Mouse (Mus musculus): ENCODE measurements around the gene Ccdc15. TPM values are rescaled to one million over a fixed set of nuclear protein-coding genes. Genes with fewer than 3 reads are reported as not detected.

The Ccdc15 gene
- polyA plus RNA-seq, 2 experiments, result 3.3 to 6.4 TPM

DNA sequence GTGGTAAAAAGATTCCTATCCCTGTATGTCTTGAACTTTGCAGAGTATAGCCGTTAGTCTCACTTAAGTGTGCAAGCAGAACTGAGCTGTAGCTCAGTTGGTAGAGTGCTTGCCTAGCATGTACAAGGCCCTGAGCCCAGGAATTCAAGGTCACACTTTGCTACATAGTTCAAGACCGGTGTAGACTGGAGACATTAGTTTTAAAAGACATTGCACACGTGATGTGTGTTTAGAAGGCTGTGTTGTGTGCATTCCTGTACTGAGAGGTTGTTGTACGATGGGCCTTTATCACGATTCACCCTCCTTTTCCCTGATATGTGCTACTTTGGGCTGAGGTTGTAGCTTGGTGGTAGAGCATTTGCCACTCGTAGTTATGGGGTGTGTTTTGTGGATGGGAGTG lies 97.6 kb downstream of the Ccdc15 start:
- DNase-seq (ENCODE audit: low spot score), result no peak
- Histone ChIP-seq H3K36me3 (ENCODE audit: control insufficient read depth, insufficient read depth, low read length) (no peaks in the 10 kb centered on the region), H3K9me3 (ENCODE audit: control insufficient read depth, low read length) (no peaks in the 10 kb centered on the region), H3K4me1 (ENCODE audit: control insufficient read depth, insufficient read depth, low read length) (0 out of 2 replicates have a peak, but pooled peaks cover 2% of the 10 kb centered on the region), H3K9ac (ENCODE audit: low read depth, low read length, severe bottlenecking) (no peak overlapping the region), H3K27ac (replicated peaks; ENCODE audit: low read depth, low read length) (no peak overlapping the region), H3K4me2 (replicated peaks; ENCODE audit: low read depth, low read length, severe bottlenecking) (no peak overlapping the region), H3K27me3 (ENCODE audit: control insufficient read depth, insufficient read depth, low read length) (no peaks in the 10 kb centered on the region), H3K4me3 (replicated peaks; ENCODE audit: low read length) (no peak overlapping the region)
- no peak for TF ChIP-seq POLR2A (IDR thresholded peaks at IDR 0.05; ENCODE audit: borderline replicate concordance, extremely low read depth, insufficient read depth, insufficient read length)
- 85% methylated on average over 6 of the region's 6 CpGs for WGBS
- ATAC-seq (ENCODE audit: low FRiP score, low read depth), result no peak

DNA sequence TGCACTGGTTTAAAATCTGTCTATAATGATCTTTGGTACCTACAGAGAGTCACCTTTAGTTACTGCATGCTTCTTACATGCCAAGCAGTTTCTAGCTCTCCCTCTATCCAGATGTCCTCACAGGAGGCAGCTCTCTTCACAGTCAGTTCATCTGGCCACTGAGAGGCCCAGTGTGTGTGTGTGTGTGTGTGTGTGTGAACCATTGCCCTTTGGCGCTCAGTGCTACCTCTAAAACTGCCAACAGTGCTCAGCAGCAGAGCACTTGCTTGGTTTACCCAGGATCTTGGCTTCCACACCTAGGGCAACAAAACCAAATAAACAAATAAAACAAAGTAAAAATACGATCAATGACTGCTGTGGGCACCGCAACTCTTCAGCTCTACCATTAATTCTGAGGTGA lies 98.3 kb downstream of the Ccdc15 start:
- ATAC-seq (ENCODE audit: low FRiP score, low read depth), result no peak
- H3K4me2 ChIP-seq (replicated peaks; ENCODE audit: low read depth, low read length, severe bottlenecking), result no peak overlapping the region
- H3K27me3 ChIP-seq (ENCODE audit: control insufficient read depth, insufficient read depth, low read length), result no peaks in the 10 kb centered on the region
- no peak for TF ChIP-seq POLR2A (IDR thresholded peaks at IDR 0.05; ENCODE audit: borderline replicate concordance, extremely low read depth, insufficient read depth, insufficient read length)
- 82% methylated on average over 3 of the region's 3 CpGs for WGBS
- H3K27ac ChIP-seq (replicated peaks; ENCODE audit: low read depth, low read length), result no peak overlapping the region
- DNase-seq (ENCODE audit: low spot score), result no peak
- H3K4me3 ChIP-seq (replicated peaks; ENCODE audit: low read length), result no peak overlapping the region
- no peaks in the 10 kb centered on the region for H3K9me3 ChIP-seq (ENCODE audit: control insufficient read depth, low read length)
- no peak overlapping the region for H3K9ac ChIP-seq (ENCODE audit: low read depth, low read length, severe bottlenecking)
- no peaks in the 10 kb centered on the region for H3K36me3 ChIP-seq (ENCODE audit: control insufficient read depth, insufficient read depth, low read length)
- H3K4me1 ChIP-seq (ENCODE audit: control insufficient read depth, insufficient read depth, low read length), result no peaks in the 10 kb centered on the region

GRCm38 (mm10) chr9:37248381-37248906 lies 99.8 kb downstream of the Ccdc15 start:
- H3K27me3 ChIP-seq (ENCODE audit: control insufficient read depth, insufficient read depth, low read length), result no peaks in the 10 kb centered on the region
- H3K27ac ChIP-seq (replicated peaks; ENCODE audit: low read depth, low read length), result no peak overlapping the region
- 33% methylated on average over 3 of the region's 3 CpGs for whole genome bisulfite sequencing
- no peak overlapping the region for H3K9ac ChIP-seq (ENCODE audit: low read depth, low read length, severe bottlenecking)
- DNase-seq (ENCODE audit: low spot score) (no peak), ATAC-seq (ENCODE audit: low FRiP score, low read depth) (no peak)
- no peaks in the 10 kb centered on the region for H3K36me3 ChIP-seq (ENCODE audit: control insufficient read depth, insufficient read depth, low read length)
- H3K4me3 ChIP-seq (replicated peaks; ENCODE audit: low read length), result no peak overlapping the region
- H3K4me2 ChIP-seq (replicated peaks; ENCODE audit: low read depth, low read length, severe bottlenecking), result no peak overlapping the region
- TF ChIP-seq POLR2A (IDR thresholded peaks at IDR 0.05; ENCODE audit: borderline replicate concordance, extremely low read depth, insufficient read depth, insufficient read length), result no peak
- H3K9me3 ChIP-seq (ENCODE audit: control insufficient read depth, low read length), result no peaks in the 10 kb centered on the region
- H3K4me1 ChIP-seq (ENCODE audit: control insufficient read depth, insufficient read depth, low read length), result no peaks in the 10 kb centered on the region

GRCm38 (mm10) chr9:37247429-37247828 lies 100.8 kb downstream of the Ccdc15 start:
- Histone ChIP-seq H3K9ac (ENCODE audit: low read depth, low read length, severe bottlenecking) (no peak overlapping the region), H3K4me3 (replicated peaks; ENCODE audit: low read length) (no peak overlapping the region), H3K9me3 (ENCODE audit: control insufficient read depth, low read length) (no peaks in the 10 kb centered on the region), H3K4me1 (ENCODE audit: control insufficient read depth, insufficient read depth, low read length) (no peaks in the 10 kb centered on the region), H3K27me3 (ENCODE audit: control insufficient read depth, insufficient read depth, low read length) (no peaks in the 10 kb centered on the region), H3K27ac (replicated peaks; ENCODE audit: low read depth, low read length) (no peak overlapping the region), H3K36me3 (ENCODE audit: control insufficient read depth, insufficient read depth, low read length) (no peaks in the 10 kb centered on the region), H3K4me2 (replicated peaks; ENCODE audit: low read depth, low read length, severe bottlenecking) (no peak overlapping the region)
- no peak for ATAC-seq (ENCODE audit: low FRiP score, low read depth)
- DNase-seq (ENCODE audit: low spot score), result no peak
- no peak for TF ChIP-seq POLR2A (IDR thresholded peaks at IDR 0.05; ENCODE audit: borderline replicate concordance, extremely low read depth, insufficient read depth, insufficient read length)

GRCm38 (mm10) chr9:37245810-37246209 lies 102.4 kb downstream of the Ccdc15 start:
- no peaks in the 10 kb centered on the region for H3K4me1 ChIP-seq (ENCODE audit: control insufficient read depth, insufficient read depth, low read length)
- DNase-seq (ENCODE audit: low spot score) (no peak), ATAC-seq (ENCODE audit: low FRiP score, low read depth) (no peak)
- no peak overlapping the region for H3K4me2 ChIP-seq (replicated peaks; ENCODE audit: low read depth, low read length, severe bottlenecking)
- TF ChIP-seq POLR2A (IDR thresholded peaks at IDR 0.05; ENCODE audit: borderline replicate concordance, extremely low read depth, insufficient read depth, insufficient read length), result no peak
- no peaks in the 10 kb centered on the region for H3K9me3 ChIP-seq (ENCODE audit: control insufficient read depth, low read length)
- no peaks in the 10 kb centered on the region for H3K36me3 ChIP-seq (ENCODE audit: control insufficient read depth, insufficient read depth, low read length)
- no peak overlapping the region for H3K27ac ChIP-seq (replicated peaks; ENCODE audit: low read depth, low read length)
- 91% methylated on average over 1 of the region's 1 CpGs for WGBS
- no peaks in the 10 kb centered on the region for H3K27me3 ChIP-seq (ENCODE audit: control insufficient read depth, insufficient read depth, low read length)
- H3K9ac ChIP-seq (ENCODE audit: low read depth, low read length, severe bottlenecking), result no peak overlapping the region
- H3K4me3 ChIP-seq (replicated peaks; ENCODE audit: low read length), result no peak overlapping the region

DNA sequence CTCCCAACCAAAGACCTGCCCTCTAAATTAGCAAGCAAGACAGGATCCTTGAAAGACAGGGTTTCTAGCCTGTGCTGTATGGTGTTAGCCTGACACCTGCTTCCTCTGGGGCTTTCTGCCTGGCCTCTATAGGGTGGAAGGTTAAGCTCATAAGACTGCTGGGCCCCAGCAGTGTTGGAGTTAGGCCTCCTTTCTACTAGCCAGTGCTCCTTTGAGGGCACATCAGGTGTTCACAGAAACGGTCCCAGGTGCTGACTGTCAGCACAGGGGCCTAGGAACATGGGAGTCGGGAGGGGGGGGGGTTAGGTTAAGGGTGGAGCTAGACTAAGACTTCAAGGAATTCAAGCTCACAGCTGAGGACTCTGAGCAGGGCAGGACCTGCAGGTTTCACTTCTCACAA lies 102.8 kb downstream of the Ccdc15 start:
- Histone ChIP-seq H3K9ac (ENCODE audit: low read depth, low read length, severe bottlenecking) (no peak overlapping the region), H3K27me3 (ENCODE audit: control insufficient read depth, insufficient read depth, low read length) (no peaks in the 10 kb centered on the region), H3K27ac (replicated peaks; ENCODE audit: low read depth, low read length) (no peak overlapping the region), H3K9me3 (ENCODE audit: control insufficient read depth, low read length) (no peaks in the 10 kb centered on the region), H3K36me3 (ENCODE audit: control insufficient read depth, insufficient read depth, low read length) (no peaks in the 10 kb centered on the region), H3K4me1 (ENCODE audit: control insufficient read depth, insufficient read depth, low read length) (no peaks in the 10 kb centered on the region), H3K4me3 (replicated peaks; ENCODE audit: low read length) (no peak overlapping the region), H3K4me2 (replicated peaks; ENCODE audit: low read depth, low read length, severe bottlenecking) (no peak overlapping the region)
- no peak for DNase-seq (ENCODE audit: low spot score)
- WGBS, result 47% methylated on average over 2 of the region's 2 CpGs
- TF ChIP-seq POLR2A (IDR thresholded peaks at IDR 0.05; ENCODE audit: borderline replicate concordance, extremely low read depth, insufficient read depth, insufficient read length), result no peak
- ATAC-seq (ENCODE audit: low FRiP score, low read depth), result no peak

All from limb, embryonic 14.5 days (tissue).